Mouse (Mus musculus): ENCODE measurements at regions not wholly inside any gene's neighbourhood (a gene's known extent, or its start where the extent isn't known, plus 50 kb on each side); places are given as distances from the start of the nearest gene placed in this dataset.

GRCm38 (mm10) chr15:11774717-11775116, 132.4 kb downstream of the Npr3 start:
- DNase-seq (ENCODE audit: low read depth, low spot score): no peak

GRCm38 (mm10) chr15:11770596-11770995, 136.5 kb downstream of the Npr3 start:
- no peak for DNase-seq (ENCODE audit: low read depth, low spot score)

GRCm38 (mm10) chr15:11757963-11758362, 149.1 kb downstream of the Npr3 start:
- DNase-seq (ENCODE audit: low read depth, low spot score): no peak

GRCm38 (mm10) chr15:11756786-11757185, 150.3 kb downstream of the Npr3 start:
- DNase-seq (ENCODE audit: low read depth, low spot score): no peak

GRCm38 (mm10) chr15:11753216-11753615, 153.9 kb downstream of the Npr3 start:
- no peak for DNase-seq (ENCODE audit: low read depth, low spot score)

GRCm38 (mm10) chr15:11750893-11751292, 156.2 kb downstream of the Npr3 start:
- DNase-seq (ENCODE audit: low read depth, low spot score): no peak

- DNase-seq (ENCODE audit: low read depth, low spot score): no peak
These were observed 157.6 kb downstream of the Npr3 start for GRCm38 (mm10) chr15:11749509-11749908.

- no peak for DNase-seq (ENCODE audit: low read depth, low spot score)
These were observed 158.8 kb downstream of the Npr3 start for GRCm38 (mm10) chr15:11748306-11748705.

GRCm38 (mm10) chr15:11746754-11747153, 160.3 kb downstream of the Npr3 start:
- no peak for DNase-seq (ENCODE audit: low read depth, low spot score)

GRCm38 (mm10) chr15:11745629-11746372, 161.3 kb downstream of the Npr3 start:
- DNase-seq (ENCODE audit: low read depth, low spot score): no peak

GRCm38 (mm10) chr15:11744903-11745302, 162.2 kb downstream of the Npr3 start:
- no peak for DNase-seq (ENCODE audit: low read depth, low spot score)

GRCm38 (mm10) chr15:11744296-11744695, 162.8 kb downstream of the Npr3 start:
- DNase-seq (ENCODE audit: low read depth, low spot score): no peak

GRCm38 (mm10) chr15:11742820-11743219, 164.3 kb downstream of the Npr3 start:
- DNase-seq (ENCODE audit: low read depth, low spot score): no peak

- DNase-seq (ENCODE audit: low read depth, low spot score): no peak
These were observed 164.7 kb downstream of the Npr3 start for GRCm38 (mm10) chr15:11742346-11742729.

- DNase-seq (ENCODE audit: low read depth, low spot score): no peak
These were observed 165.3 kb downstream of the Npr3 start for GRCm38 (mm10) chr15:11741598-11742345.

- DNase-seq (ENCODE audit: low read depth, low spot score): no peak
These were observed 169.6 kb downstream of the Npr3 start for GRCm38 (mm10) chr15:11737436-11738000.

- no peak for DNase-seq (ENCODE audit: low read depth, low spot score)
These were observed 172.3 kb downstream of the Npr3 start for GRCm38 (mm10) chr15:11734639-11735265.

GRCm38 (mm10) chr15:11729381-11729780, 177.7 kb downstream of the Npr3 start:
- no peak for DNase-seq (ENCODE audit: low read depth, low spot score)

- DNase-seq (ENCODE audit: low read depth, low spot score): no peak
These were observed 181.2 kb downstream of the Npr3 start for GRCm38 (mm10) chr15:11725620-11726530.

GRCm38 (mm10) chr15:11720645-11721044, 186.4 kb downstream of the Npr3 start:
- no peak for DNase-seq (ENCODE audit: low read depth, low spot score)

GRCm38 (mm10) chr15:11716168-11716842, 190.8 kb downstream of the Npr3 start:
- peak; percentile 3 for DNase-seq (ENCODE audit: low read depth, low spot score)
